Mouse (Mus musculus) G1E (cell line): ENCODE measurements at regions not wholly inside any gene's neighbourhood (a gene's known extent, or its start where the extent isn't known, plus 50 kb on each side); places are given as distances from the start of the nearest gene placed in this dataset.

Source experiments
- ATAC-seq: 2 replicates; pipeline ENCODE4 v1.8.0; 2016; ENCODE audit warnings: mild to moderate bottlenecking; ENCODE audit not compliant: insufficient number of reproducible peaks, poor library complexity, low FRiP score, severe bottlenecking; ENCODE audit errors: extremely low read depth
- DNase-seq: peaks from one replicate; pipeline ENCODE4 v3.0.0; 2012; ENCODE audit warnings: low spot score
- H3K27me3 ChIP-seq: 2 replicates; pipeline ENCODE4 v1.6.1; 2012; ENCODE audit warnings: mild to moderate bottlenecking, low read length, inconsistent platforms; ENCODE audit not compliant: insufficient read depth
- H3K36me3 ChIP-seq: replicated peaks from 2 replicates; pipeline ENCODE3; 2012; ENCODE audit warnings: mild to moderate bottlenecking, inconsistent platforms
- H3K4me1 ChIP-seq: 2 replicates; pipeline ENCODE4 v1.6.1; 2012; ENCODE audit warnings: low read depth, low read length, inconsistent platforms, mixed read lengths; ENCODE audit not compliant: insufficient read depth
- H3K4me3 ChIP-seq: 2 replicates; pipeline ENCODE4 v1.5.1; 2012; ENCODE audit warnings: low read depth, mild to moderate bottlenecking, inconsistent platforms, low read length, moderate library complexity, mixed read lengths
- H3K9me3 ChIP-seq: replicated peaks from 2 replicates; pipeline ENCODE4 v1.6.1; 2012; ENCODE audit warnings: inconsistent platforms
- CTCF ChIP-seq: IDR thresholded peaks from 2 replicates; pipeline ENCODE4 v1.5.1; 2012; ENCODE audit warnings: low read depth, low read length, inconsistent platforms, mixed read lengths
- GATA1 ChIP-seq: IDR thresholded peaks from 2 replicates; pipeline ENCODE4 v1.6.1; 2012; ENCODE audit warnings: borderline replicate concordance, low read length, inconsistent platforms, mixed read lengths
- GATA2 ChIP-seq: IDR thresholded peaks from 2 replicates; pipeline ENCODE4 v1.6.1; 2012; ENCODE audit warnings: low read depth, low read length, inconsistent platforms, borderline replicate concordance
- POLR2AphosphoS5 ChIP-seq: IDR thresholded peaks from 2 replicates; pipeline ENCODE4 v1.6.1; 2012; ENCODE audit warnings: low read depth, low read length, inconsistent platforms; ENCODE audit not compliant: insufficient replicate concordance
- TAL1 ChIP-seq: conservative IDR thresholded peaks from 2 replicates; pipeline ENCODE4 v1.6.1; 2012; ENCODE audit warnings: low read depth, low read length, inconsistent platforms, mixed read lengths

DNA sequence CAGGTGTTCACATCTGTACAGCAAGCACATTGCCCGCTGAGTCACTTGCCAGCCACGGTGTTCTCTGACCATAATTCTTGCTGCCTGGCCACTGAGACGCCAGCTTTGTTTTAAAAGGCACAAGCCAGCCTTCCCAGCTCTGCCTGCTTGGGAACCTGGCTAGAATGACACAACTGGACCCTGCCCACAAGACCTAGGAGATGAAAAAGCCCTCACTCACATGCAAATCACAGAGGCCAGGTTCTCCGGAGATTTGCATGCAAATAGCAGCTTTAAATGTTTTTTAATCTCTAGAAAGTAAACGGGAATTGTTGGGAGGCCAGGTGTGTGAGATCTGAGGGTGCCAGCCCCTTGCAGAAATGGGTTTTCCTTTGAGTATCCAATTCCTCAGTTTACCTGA lies 71.9 kb downstream of the 1810010D01Rik start:
- no peak overlapping the region for H3K4me3 ChIP-seq
- H3K9me3 ChIP-seq, result peaks cover 2% of the 10 kb centered on the region; the same call in 1 of the 2 replicates
- ATAC-seq (no peak), DNase-seq (no peak)
- TF ChIP-seq TAL1 (no peak), CTCF (no peak), POLR2AphosphoS5 (no peak), GATA1 (no peak), GATA2 (no peak)
- H3K27me3 ChIP-seq, result peaks cover 6% of the 10 kb centered on the region; the same call in 1 of the 2 replicates
- H3K4me1 ChIP-seq, result no peaks in the 10 kb centered on the region; the same call in 1 of the 2 replicates
- H3K36me3 ChIP-seq, result no peaks in the 10 kb centered on the region

DNA sequence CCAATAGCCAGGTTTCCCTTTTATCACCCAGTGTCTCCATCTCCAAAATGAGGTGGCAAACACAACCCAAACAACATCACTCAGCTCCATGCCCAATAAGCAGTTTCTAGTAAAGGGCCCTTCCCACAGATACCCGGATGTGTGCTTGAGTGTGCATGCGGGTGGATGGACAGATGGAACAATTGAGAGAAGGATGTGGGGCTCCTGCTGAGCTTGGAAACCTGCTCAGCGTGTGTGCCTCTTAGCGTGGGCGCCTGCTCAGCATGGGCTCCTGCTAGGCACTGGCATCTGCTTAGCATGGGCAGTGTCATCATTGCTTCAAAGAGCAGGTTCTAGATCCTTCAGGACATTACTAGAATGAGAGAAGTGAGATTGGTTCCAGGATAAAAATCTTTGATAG lies 75.4 kb downstream of the 1810010D01Rik start:
- no peaks in the 10 kb centered on the region for H3K9me3 ChIP-seq
- ATAC-seq (no peak), DNase-seq (no peak)
- peaks cover 4% of the 10 kb centered on the region; the same call in 1 of the 2 replicates for H3K27me3 ChIP-seq
- peaks cover 2% of the 10 kb centered on the region for H3K4me1 ChIP-seq
- TF ChIP-seq GATA1 (no peak), POLR2AphosphoS5 (no peak), TAL1 (no peak), GATA2 (no peak), CTCF (no peak)
- no peak overlapping the region for H3K4me3 ChIP-seq
- no peaks in the 10 kb centered on the region for H3K36me3 ChIP-seq

- Histone ChIP-seq H3K4me1 (peaks cover 2% of the 10 kb centered on the region), H3K9me3 (no peaks in the 10 kb centered on the region), H3K4me3 (no peak overlapping the region), H3K27me3 (peaks cover 4% of the 10 kb centered on the region; the same call in 1 of the 2 replicates), H3K36me3 (no peaks in the 10 kb centered on the region)
- no peak for DNase-seq
- TF ChIP-seq TAL1 (no peak), GATA1 (no peak), POLR2AphosphoS5 (no peak), CTCF (no peak), GATA2 (no peak)
- no peak for ATAC-seq
Observed at GRCm38 (mm10) chr7:145131438-145132159, 76.3 kb downstream of the 1810010D01Rik start.

DNA sequence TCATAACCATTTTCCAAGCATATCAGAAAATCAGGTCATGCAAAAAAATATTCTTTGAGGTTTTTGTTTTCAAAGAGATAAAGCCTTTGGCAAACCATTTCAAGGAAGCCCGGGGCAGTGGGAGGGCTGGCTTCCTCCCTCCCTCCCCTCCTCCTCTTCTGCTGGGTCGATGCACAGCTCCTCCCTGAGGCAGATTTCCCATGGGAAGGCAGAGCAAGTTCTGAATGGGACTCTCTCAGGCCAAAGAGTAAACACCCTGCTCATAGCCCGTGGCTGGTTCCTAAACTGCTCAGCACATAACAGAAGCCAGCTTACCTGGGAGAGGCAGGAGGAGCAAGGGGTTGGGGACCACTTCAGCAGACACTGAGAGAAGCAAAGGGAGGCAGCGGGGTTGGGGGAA lies 77.9 kb downstream of the 1810010D01Rik start:
- Histone ChIP-seq H3K27me3 (peaks cover 4% of the 10 kb centered on the region; the same call in 1 of the 2 replicates), H3K4me1 (peaks cover 2% of the 10 kb centered on the region), H3K36me3 (no peaks in the 10 kb centered on the region), H3K4me3 (no peak overlapping the region), H3K9me3 (no peaks in the 10 kb centered on the region)
- TF ChIP-seq TAL1, result no peak
- TF ChIP-seq GATA1, result no peak
- no peak for TF ChIP-seq CTCF
- TF ChIP-seq GATA2, result no peak
- TF ChIP-seq POLR2AphosphoS5, result no peak
- no peak for ATAC-seq
- no peak for DNase-seq

DNA sequence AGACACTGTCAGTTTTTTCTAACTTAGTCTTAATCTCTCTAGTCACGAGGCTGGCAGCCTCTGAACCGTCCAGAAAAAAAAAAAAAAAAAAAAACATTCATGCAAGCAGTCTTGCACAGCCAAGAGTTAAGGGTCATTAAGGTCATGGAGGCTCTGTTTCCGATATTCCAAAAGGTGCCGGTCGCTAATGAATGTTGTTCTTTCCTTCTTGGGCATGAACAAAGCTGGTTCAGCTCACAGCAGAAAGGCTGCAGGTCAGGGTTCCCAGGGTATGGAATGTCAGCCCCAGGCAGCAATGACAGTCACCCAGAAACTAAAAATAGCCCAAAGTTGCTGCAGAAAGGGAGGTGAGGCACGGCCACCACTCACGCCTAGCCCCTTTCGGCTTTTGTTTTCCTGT lies 80.3 kb downstream of the 1810010D01Rik start:
- H3K36me3 ChIP-seq, result no peaks in the 10 kb centered on the region

GRCm38 (mm10) chr7:145127180-145127579 lies 80.7 kb downstream of the 1810010D01Rik start:
- no peak overlapping the region for H3K4me3 ChIP-seq
- peaks cover 2% of the 10 kb centered on the region; the same call in 1 of the 2 replicates for H3K27me3 ChIP-seq
- no peak for ATAC-seq
- TF ChIP-seq CTCF (no peak), GATA2 (no peak), TAL1 (no peak), POLR2AphosphoS5 (no peak), GATA1 (no peak)
- peaks cover 2% of the 10 kb centered on the region for H3K4me1 ChIP-seq
- DNase-seq, result no peak
- no peaks in the 10 kb centered on the region for H3K9me3 ChIP-seq
- no peaks in the 10 kb centered on the region for H3K36me3 ChIP-seq

More for the DNA sequence above, 80.3 kb downstream of the 1810010D01Rik start:
- TF ChIP-seq GATA2, result no peak
- TF ChIP-seq POLR2AphosphoS5, result no peak
- TF ChIP-seq GATA1, result no peak
- no peak for TF ChIP-seq TAL1
- TF ChIP-seq CTCF, result no peak
- H3K27me3 ChIP-seq, result peaks cover 2% of the 10 kb centered on the region; the same call in 1 of the 2 replicates
- no peak for ATAC-seq
- no peak for DNase-seq
- H3K4me1 ChIP-seq, result peaks cover 2% of the 10 kb centered on the region
- H3K4me3 ChIP-seq, result no peak overlapping the region
- no peaks in the 10 kb centered on the region for H3K9me3 ChIP-seq
